Comparison of ENCODE assay signal across 8 mouse cellular contexts in genomic region chr14:19705649-19706048, GRCm38 (mm10). TPM values are rescaled to one million over a fixed set of nuclear protein-coding genes. Genes with fewer than 3 reads are reported as not detected.
DNase-seq lines count a peak whose midpoint lies in the region; ATAC-seq and TF ChIP-seq lines count a peak whose summit lies in the region.

No protein-coding gene starts in this region.

- no peaks in the 10 kb centered on the region for H3K9me3 ChIP-seq in forebrain, embryonic 14.5 days (replicated peaks; ENCODE audit: control insufficient read depth, low read length)
- no peaks in the 10 kb centered on the region for H3K9me3 ChIP-seq in neural tube, embryonic 15.5 days (replicated peaks)

- TF ChIP-seq CTCF in C2C12 (IDR thresholded peaks at IDR 0.05; ENCODE audit: control insufficient read depth, insufficient read depth, insufficient read length) = peak; percentile 88
- peak; percentile 68 for TF ChIP-seq CTCF in bone marrow, adult 2 months (IDR thresholded peaks at IDR 0.05; ENCODE audit: control insufficient read depth, insufficient read depth, low read length)
- TF ChIP-seq CTCF in lung, adult 2 months (IDR thresholded peaks at IDR 0.05; ENCODE audit: insufficient read depth, low read length) = peak; percentile 70
- peak; percentile 71; the same call in 1 of the 2 replicates for TF ChIP-seq CTCF in testis, adult 2 months (IDR thresholded peaks at IDR 0.05; ENCODE audit: control insufficient read depth, insufficient read depth, insufficient replicate concordance, low read depth, low read length)

- no peak overlapping the region for H3K4me2 ChIP-seq in forebrain, embryonic 14.5 days (ENCODE audit: low read length)
- H3K4me2 ChIP-seq in neural tube, embryonic 15.5 days = peak overlapping the region; percentile 36; the same call in 1 of the 2 replicates

- H3K4me1 ChIP-seq in bone marrow, adult 2 months (ENCODE audit: control insufficient read depth, insufficient read depth, low read length) = no peaks in the 10 kb centered on the region
- peaks cover 8% of the 10 kb centered on the region for H3K4me1 ChIP-seq in forebrain, embryonic 14.5 days (ENCODE audit: control insufficient read depth, insufficient read depth, low read length)
- H3K4me1 ChIP-seq in lung, adult 2 months (ENCODE audit: control insufficient read depth, insufficient read depth, low read length) = no peaks in the 10 kb centered on the region
- peaks cover 19% of the 10 kb centered on the region for H3K4me1 ChIP-seq in neural tube, embryonic 15.5 days
- H3K4me1 ChIP-seq in testis, adult 2 months (ENCODE audit: control insufficient read depth, insufficient read depth, low read length) = peaks cover 5% of the 10 kb centered on the region

- intact Hi-C loops in heart, postnatal 10 days (cut with DNase I) = loop anchor here (1.0 kb wide), 3 partner anchors 72 to 362 kb away; no protein-coding TSS in a partner anchor

- ATAC-seq in forebrain, embryonic 14.5 days = peak; percentile 74
- ATAC-seq in neural tube, embryonic 15.5 days (ENCODE audit: low FRiP score) = peak; percentile 79

- no peak overlapping the region for H3K9ac ChIP-seq in forebrain, embryonic 14.5 days (ENCODE audit: low read length)
- no peak overlapping the region for H3K9ac ChIP-seq in neural tube, embryonic 15.5 days (replicated peaks)

- no peak overlapping the region for H3ac ChIP-seq in C2C12 (ENCODE audit: control insufficient read depth, insufficient read length, low read depth)

- no peak overlapping the region for H3K27ac ChIP-seq in bone marrow, adult 2 months (ENCODE audit: control insufficient read depth, insufficient read depth, low read depth, low read length, poor library complexity)
- H3K27ac ChIP-seq in forebrain, embryonic 14.5 days (ENCODE audit: low read depth, low read length) = no peak overlapping the region
- no peak overlapping the region for H3K27ac ChIP-seq in neural tube, embryonic 15.5 days (replicated peaks)
- no peak overlapping the region for H3K27ac ChIP-seq in testis, adult 2 months (ENCODE audit: control insufficient read depth, insufficient read depth, low read depth, low read length)

- peaks cover 5% of the 10 kb centered on the region for H3K27me3 ChIP-seq in C2C12 (ENCODE audit: control insufficient read depth, insufficient read depth, insufficient read length)
- H3K27me3 ChIP-seq in forebrain, embryonic 14.5 days (replicated peaks; ENCODE audit: control insufficient read depth, insufficient read depth, low read length) = no peaks in the 10 kb centered on the region
- H3K27me3 ChIP-seq in neural tube, embryonic 15.5 days (replicated peaks) = peaks cover 27% of the 10 kb centered on the region
- no peaks in the 10 kb centered on the region for H3K27me3 ChIP-seq in testis, adult 2 months (ENCODE audit: control insufficient read depth, insufficient read depth, low read length)

- H3K4me3 ChIP-seq in C2C12 (ENCODE audit: insufficient read depth, poor library complexity, severe bottlenecking) = no peak overlapping the region
- H3K4me3 ChIP-seq in bone marrow, adult 2 months (replicated peaks; ENCODE audit: control insufficient read depth, low read depth, low read length) = no peak overlapping the region
- H3K4me3 ChIP-seq in forebrain, embryonic 14.5 days (ENCODE audit: low read depth, low read length) = no peak overlapping the region
- no peak overlapping the region for H3K4me3 ChIP-seq in lung, adult 2 months (replicated peaks; ENCODE audit: extremely low read depth, low read depth, low read length)
- no peak overlapping the region for H3K4me3 ChIP-seq in neural tube, embryonic 15.5 days (replicated peaks)
- H3K4me3 ChIP-seq in testis, adult 2 months (ENCODE audit: control insufficient read depth, low read depth, low read length) = no peak overlapping the region; the same call in 1 of the 2 replicates

- no peaks in the 10 kb centered on the region for H3K79me3 ChIP-seq in C2C12 (ENCODE audit: low read depth)

- DNase-seq in forebrain, embryonic 14.5 days (ENCODE audit: low spot score) = peak; percentile 76
- DNase-seq in heart, postnatal 10 days = peak; percentile 77 to 87
- peak; percentile 89 to 91 for DNase-seq in kidney, postnatal 4 days
- DNase-seq in lung, adult 2 months = peak; percentile 52

- H3K36me3 ChIP-seq in C2C12 (ENCODE audit: control insufficient read depth, insufficient read depth) = no peaks in the 10 kb centered on the region
- H3K36me3 ChIP-seq in forebrain, embryonic 14.5 days (ENCODE audit: control insufficient read depth, insufficient read depth, low read length) = no peaks in the 10 kb centered on the region
- no peaks in the 10 kb centered on the region for H3K36me3 ChIP-seq in neural tube, embryonic 15.5 days
- no peaks in the 10 kb centered on the region for H3K36me3 ChIP-seq in testis, adult 2 months (ENCODE audit: control insufficient read depth, insufficient read depth, low read length)

- TF ChIP-seq POLR2A in bone marrow, adult 2 months (IDR thresholded peaks at IDR 0.05; ENCODE audit: borderline replicate concordance, control insufficient read depth, low read depth, low read length) = no peak
- no peak for TF ChIP-seq POLR2A in lung, adult 2 months (IDR thresholded peaks at IDR 0.05; ENCODE audit: borderline replicate concordance, extremely low read depth, low read depth, low read length)
- TF ChIP-seq POLR2A in testis, adult 2 months (IDR thresholded peaks at IDR 0.05; ENCODE audit: control insufficient read depth, low read depth, low read length) = no peak

- WGBS in bone marrow, adult 2 months = 11% methylated on average over 16 of the region's 16 CpGs
- WGBS in forebrain, embryonic 14.5 days = 7% methylated on average over 16 of the region's 16 CpGs
- 7% methylated on average over 16 of the region's 16 CpGs for WGBS in lung, adult 2 months
- 6% methylated on average over 16 of the region's 16 CpGs for WGBS in neural tube, embryonic 15.5 days

- no peaks in the 10 kb centered on the region for H3K79me2 ChIP-seq in C2C12 (ENCODE audit: control insufficient read depth, insufficient read depth)

TF ChIP-seq in C2C12, 6 proteins besides CTCF, POLR2A, EP300 and RAD21:
- no peak for TF ChIP-seq MYOG (IDR thresholded peaks at IDR 0.05; ENCODE audit: control insufficient read depth, extremely low read depth, insufficient read length)
- no peak for TF ChIP-seq USF1 (IDR thresholded peaks at IDR 0.05; ENCODE audit: low read depth)
- no peak for TF ChIP-seq FOSL1 (IDR thresholded peaks at IDR 0.05; ENCODE audit: insufficient read depth, low read length, poor library complexity, severe bottlenecking)
- TF ChIP-seq MAX (IDR thresholded peaks at IDR 0.05) = no peak
- no peak for TF ChIP-seq MYOD1 (IDR thresholded peaks at IDR 0.05; ENCODE audit: control insufficient read depth, insufficient read length, low read depth)
- TF ChIP-seq CEBPB (IDR thresholded peaks at IDR 0.05; ENCODE audit: low read depth) = no peak

RNA-seq across cellular contexts. Expression of gene Nid2, which starts 45.4 kb away (rescaled TPM):
- polyA plus RNA-seq in C2C12 (2012; fragmentation: generic; extraction: Trizol) = 25.6 TPM
- polyA plus RNA-seq in bone marrow, adult 2 months (2011; ENCODE audit: insufficient read depth, insufficient read length, low replicate concordance, missing spikeins) = 1.3 and 3.2 TPM in 2 replicates
- 30.9 and 37.4 TPM in 2 replicates for polyA plus RNA-seq in forebrain, embryonic 14.5 days (2014; fragmentation: Nextera tagmentation; extraction: Ambion mirVana)
- total RNA-seq in heart, postnatal 10 days (2021) = 100 to 1,000 TPM; 109 to 116 TPM
- polyA plus RNA-seq in lung, adult 2 months (2012; rRNA removed) = 10.4 and 10.7 TPM in 2 replicates
- polyA plus RNA-seq in neural tube, embryonic 15.5 days (2015; fragmentation: Nextera tagmentation; extraction: Ambion mirVana) = 37.9 and 47.4 TPM in 2 replicates
- 5.7 and 7.0 TPM in 2 replicates for polyA plus RNA-seq in testis, adult 2 months (2012; rRNA removed)
